ENCODE assay signal across 8 mouse cellular contexts in genomic region chr19:42190494-42190893, GRCm38 (mm10). TPM values are rescaled to one million over a fixed set of nuclear protein-coding genes. Genes with fewer than 3 reads are reported as not detected.
DNase-seq lines count a peak whose midpoint lies in the region; ATAC-seq and TF ChIP-seq lines count a peak whose summit lies in the region.

No protein-coding gene starts in this region.

- no peaks in the 10 kb centered on the region for H3K27me3 ChIP-seq in neural tube, embryonic 15.5 days (replicated peaks)
- H3K27me3 ChIP-seq in heart, postnatal 0 days (ENCODE audit: control insufficient read depth, insufficient read depth, low read length): no peaks in the 10 kb centered on the region
- no peaks in the 10 kb centered on the region for H3K27me3 ChIP-seq in limb, embryonic 11.5 days (ENCODE audit: control insufficient read depth, insufficient read depth, low read length)
- no peaks in the 10 kb centered on the region for H3K27me3 ChIP-seq in midbrain, embryonic 16.5 days (ENCODE audit: control insufficient read depth, insufficient read depth, low read depth, low read length)

- TF ChIP-seq CTCF in heart, postnatal 0 days (IDR thresholded peaks at IDR 0.05; ENCODE audit: low read depth): peak; percentile 86

- peak; percentile 75 for DNase-seq in neural tube, embryonic 10.5 days (ENCODE audit: extremely low spot score, low spot score)
- peak; percentile 33 for DNase-seq in WW6 (ENCODE audit: low read depth, low spot score)
- DNase-seq in embryo, embryonic 10 days (ENCODE audit: low spot score): peak; percentile 87
- DNase-seq in heart, postnatal 0 days (ENCODE audit: low spot score): peak; percentile 65
- DNase-seq in limb, embryonic 11.5 days (ENCODE audit: low spot score): peak; percentile 82
- no peak for DNase-seq in Muller cell, postnatal 12 days (ENCODE audit: inconsistent ontology term)

- H3K4me2 ChIP-seq in neural tube, embryonic 15.5 days: no peak overlapping the region
- no peak overlapping the region for H3K4me2 ChIP-seq in heart, postnatal 0 days (ENCODE audit: low read depth, low read length)
- H3K4me2 ChIP-seq in limb, embryonic 11.5 days (ENCODE audit: low read depth, severe bottlenecking): no peak overlapping the region
- no peak overlapping the region for H3K4me2 ChIP-seq in midbrain, embryonic 16.5 days (ENCODE audit: low read length)

- WGBS in neural tube, embryonic 15.5 days: 22% methylated on average over 5 of the region's 5 CpGs
- 23% methylated on average over 5 of the region's 5 CpGs for WGBS in heart, postnatal 0 days
- WGBS in limb, embryonic 11.5 days: 19% methylated on average over 5 of the region's 5 CpGs
- WGBS in midbrain, embryonic 16.5 days: 20% methylated on average over 5 of the region's 5 CpGs

- H3K27ac ChIP-seq in neural tube, embryonic 15.5 days (replicated peaks): no peak overlapping the region
- no peak overlapping the region for H3K27ac ChIP-seq in heart, postnatal 0 days (ENCODE audit: low read depth)
- H3K27ac ChIP-seq in limb, embryonic 11.5 days (replicated peaks; ENCODE audit: low read depth, low read length): no peak overlapping the region
- no peak overlapping the region for H3K27ac ChIP-seq in midbrain, embryonic 16.5 days (ENCODE audit: low read length)

- no peaks in the 10 kb centered on the region for H3K4me1 ChIP-seq in neural tube, embryonic 15.5 days
- H3K4me1 ChIP-seq in heart, postnatal 0 days (ENCODE audit: control insufficient read depth, insufficient read depth): no peaks in the 10 kb centered on the region
- H3K4me1 ChIP-seq in limb, embryonic 11.5 days (ENCODE audit: control insufficient read depth, insufficient read depth, low read length): no peaks in the 10 kb centered on the region
- no peaks in the 10 kb centered on the region for H3K4me1 ChIP-seq in midbrain, embryonic 16.5 days (ENCODE audit: control insufficient read depth, insufficient read depth, low read length)

- no peak overlapping the region for H3K9ac ChIP-seq in neural tube, embryonic 15.5 days (replicated peaks)
- no peak overlapping the region for H3K9ac ChIP-seq in heart, postnatal 0 days (replicated peaks; ENCODE audit: low read depth, low read length)
- H3K9ac ChIP-seq in limb, embryonic 11.5 days (ENCODE audit: low read length): no peak overlapping the region
- H3K9ac ChIP-seq in midbrain, embryonic 16.5 days (ENCODE audit: low read depth, low read length): no peak overlapping the region

- H3K4me3 ChIP-seq in neural tube, embryonic 15.5 days (replicated peaks): no peak overlapping the region
- H3K4me3 ChIP-seq in heart, postnatal 0 days (ENCODE audit: low read depth, low read length): no peak overlapping the region
- H3K4me3 ChIP-seq in limb, embryonic 11.5 days (ENCODE audit: low read depth, low read length): no peak overlapping the region
- no peak overlapping the region for H3K4me3 ChIP-seq in midbrain, embryonic 16.5 days (ENCODE audit: low read depth, low read length)

- no peaks in the 10 kb centered on the region for H3K9me3 ChIP-seq in neural tube, embryonic 15.5 days (replicated peaks)
- H3K9me3 ChIP-seq in heart, postnatal 0 days (replicated peaks; ENCODE audit: control insufficient read depth, low read length): no peaks in the 10 kb centered on the region
- H3K9me3 ChIP-seq in limb, embryonic 11.5 days (ENCODE audit: control insufficient read depth, low read length): no peaks in the 10 kb centered on the region
- H3K9me3 ChIP-seq in midbrain, embryonic 16.5 days (replicated peaks; ENCODE audit: control insufficient read depth, low read length, poor library complexity, severe bottlenecking): no peaks in the 10 kb centered on the region

- peaks cover 46% of the 10 kb centered on the region for H3K36me3 ChIP-seq in neural tube, embryonic 15.5 days
- H3K36me3 ChIP-seq in heart, postnatal 0 days (replicated peaks; ENCODE audit: control insufficient read depth, insufficient read depth, low read length): peaks cover 47% of the 10 kb centered on the region
- H3K36me3 ChIP-seq in limb, embryonic 11.5 days (ENCODE audit: control insufficient read depth, insufficient read depth, low read length): peaks cover 4% of the 10 kb centered on the region; the same call in 1 of the 2 replicates
- peaks cover 15% of the 10 kb centered on the region for H3K36me3 ChIP-seq in midbrain, embryonic 16.5 days (ENCODE audit: control insufficient read depth, insufficient read depth, low read length)

- no peak for TF ChIP-seq EP300 in heart, postnatal 0 days (IDR thresholded peaks at IDR 0.05; ENCODE audit: low read depth)

- no peak for ATAC-seq in neural tube, embryonic 15.5 days (ENCODE audit: low FRiP score)
- peak; percentile 69 for ATAC-seq in heart, postnatal 0 days (ENCODE audit: insufficient read depth, low read depth)
- no peak for ATAC-seq in limb, embryonic 11.5 days (ENCODE audit: insufficient number of reproducible peaks, low FRiP score, low TSS enrichment, low read depth)
- peak; percentile 40; the same call in 1 of the 2 replicates for ATAC-seq in midbrain, embryonic 16.5 days

RNA-seq across cellular contexts. Expression of gene Sfrp5, which starts 11.6 kb away (rescaled TPM):
- polyA plus RNA-seq in neural tube, embryonic 15.5 days (2015; fragmentation: Nextera tagmentation; extraction: Ambion mirVana): 6.8 and 6.9 TPM in 2 replicates
- total RNA-seq in heart, postnatal 0 days (2014; rRNA removed; ENCODE audit: low replicate concordance): 2.3 and 4.9 TPM in 2 replicates
- polyA plus RNA-seq in heart, postnatal 0 days (2015; fragmentation: Nextera tagmentation; extraction: Ambion mirVana): 1.7 and 1.8 TPM in 2 replicates
- polyA plus RNA-seq in limb, embryonic 11.5 days (2014; fragmentation: Nextera tagmentation; extraction: Ambion mirVana): 0.13 and 0.25 TPM in 2 replicates
- polyA plus RNA-seq in midbrain, embryonic 16.5 days (2015; fragmentation: Nextera tagmentation; extraction: Ambion mirVana): 1.4 and 2.1 TPM in 2 replicates

RNA-seq across cellular contexts. Expression of gene Zfyve27, which starts 26.7 kb away (rescaled TPM):
- 58.0 and 62.6 TPM in 2 replicates for polyA plus RNA-seq in neural tube, embryonic 15.5 days (2015; fragmentation: Nextera tagmentation; extraction: Ambion mirVana)
- 20.4 and 27.2 TPM in 2 replicates for total RNA-seq in heart, postnatal 0 days (2014; rRNA removed; ENCODE audit: low replicate concordance)
- polyA plus RNA-seq in heart, postnatal 0 days (2015; fragmentation: Nextera tagmentation; extraction: Ambion mirVana): 16.2 and 18.3 TPM in 2 replicates
- polyA plus RNA-seq in limb, embryonic 11.5 days (2014; fragmentation: Nextera tagmentation; extraction: Ambion mirVana): 11.7 and 12.6 TPM in 2 replicates
- 64.9 and 65.7 TPM in 2 replicates for polyA plus RNA-seq in midbrain, embryonic 16.5 days (2015; fragmentation: Nextera tagmentation; extraction: Ambion mirVana)

RNA-seq across cellular contexts. Expression of gene Marveld1, which starts 43.3 kb away (rescaled TPM):
- 3.6 and 4.0 TPM in 2 replicates for polyA plus RNA-seq in neural tube, embryonic 15.5 days (2015; fragmentation: Nextera tagmentation; extraction: Ambion mirVana)
- total RNA-seq in heart, postnatal 0 days (2014; rRNA removed; ENCODE audit: low replicate concordance): 35.0 and 44.6 TPM in 2 replicates
- 7.2 and 8.6 TPM in 2 replicates for polyA plus RNA-seq in heart, postnatal 0 days (2015; fragmentation: Nextera tagmentation; extraction: Ambion mirVana)
- polyA plus RNA-seq in limb, embryonic 11.5 days (2014; fragmentation: Nextera tagmentation; extraction: Ambion mirVana): 12.3 and 16.6 TPM in 2 replicates
- 1.4 and 1.8 TPM in 2 replicates for polyA plus RNA-seq in midbrain, embryonic 16.5 days (2015; fragmentation: Nextera tagmentation; extraction: Ambion mirVana)

RNA-seq across cellular contexts. Expression of gene Golga7b, which starts 56.9 kb away (rescaled TPM):
- 68.0 and 77.8 TPM in 2 replicates for polyA plus RNA-seq in neural tube, embryonic 15.5 days (2015; fragmentation: Nextera tagmentation; extraction: Ambion mirVana)
- total RNA-seq in heart, postnatal 0 days (2014; rRNA removed; ENCODE audit: low replicate concordance): not detected in 2 replicates
- 0.23 and 0.30 TPM in 2 replicates for polyA plus RNA-seq in heart, postnatal 0 days (2015; fragmentation: Nextera tagmentation; extraction: Ambion mirVana)
- not detected in 2 replicates for polyA plus RNA-seq in limb, embryonic 11.5 days (2014; fragmentation: Nextera tagmentation; extraction: Ambion mirVana)
- 61.4 and 72.2 TPM in 2 replicates for polyA plus RNA-seq in midbrain, embryonic 16.5 days (2015; fragmentation: Nextera tagmentation; extraction: Ambion mirVana)

Comparison
In these comparisons a context has a peak if more than half of its experiments do, and no peak if none do; other contexts are left out.
1. ATAC-seq: peak in heart, postnatal 0 days (single experiment) and midbrain, embryonic 16.5 days (single experiment); none in neural tube, embryonic 15.5 days (single experiment) and limb, embryonic 11.5 days (single experiment).